Mouse (Mus musculus): Measurements from ENCODE around the gene Plekho1. TPM values are rescaled to one million over a fixed set of nuclear protein-coding genes. Genes with fewer than 3 reads are reported as not detected.
A peak's percentile ranks its signal among the peaks of the same experiment; 100 is the strongest.

Gene Plekho1
- polyA plus RNA-seq, 1 experiment, result 180 TPM

DNA sequence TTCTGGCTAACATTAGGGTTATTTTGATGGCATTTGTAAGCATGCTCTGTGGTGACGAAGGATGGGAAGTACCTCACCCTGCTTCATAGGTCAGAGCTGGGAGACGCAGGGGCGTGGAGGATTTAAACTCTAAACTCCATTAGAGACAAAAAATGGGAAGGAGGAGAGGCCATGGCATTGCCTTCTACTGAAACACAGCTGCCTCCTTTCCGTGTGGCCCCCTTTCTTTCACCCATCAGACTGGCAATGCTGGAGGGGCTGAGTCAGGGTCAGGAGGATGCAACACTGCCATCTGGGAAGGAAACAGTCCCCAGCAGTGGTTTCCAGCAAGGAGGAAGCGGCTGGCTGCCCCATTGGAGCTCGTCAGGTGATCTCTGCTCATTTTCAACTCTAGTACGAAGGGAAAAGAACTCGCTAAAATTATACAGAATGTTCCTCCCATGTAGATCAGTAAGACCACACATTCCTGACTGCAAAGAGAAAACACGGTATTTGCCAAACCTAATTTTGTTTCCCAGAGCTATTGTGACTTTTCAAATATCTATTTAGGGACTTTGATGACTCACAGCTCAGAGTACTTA lies 5.2 kb upstream of the Plekho1 start:
- no peak for TF ChIP-seq CTCF (IDR thresholded peaks at IDR 0.05; ENCODE audit: borderline replicate concordance, extremely low read depth, insufficient read depth, insufficient read length)
- no peak for TF ChIP-seq POLR2A (IDR thresholded peaks at IDR 0.05; ENCODE audit: borderline replicate concordance, extremely low read depth, insufficient read depth, insufficient read length, poor library complexity, severe bottlenecking)

GRCm38 (mm10) chr3:96000080-96000632 lies 4.4 kb upstream of the Plekho1 start:
- TF ChIP-seq CTCF (IDR thresholded peaks at IDR 0.05; ENCODE audit: borderline replicate concordance, extremely low read depth, insufficient read depth, insufficient read length), result no peak
- no peak for TF ChIP-seq POLR2A (IDR thresholded peaks at IDR 0.05; ENCODE audit: borderline replicate concordance, extremely low read depth, insufficient read depth, insufficient read length, poor library complexity, severe bottlenecking)
- DNase-seq (ENCODE audit: low read depth), result peak; percentile 22

More for the DNA sequence above, 5.2 kb upstream of the Plekho1 start:
- no peak for DNase-seq (ENCODE audit: low read depth)

DNA sequence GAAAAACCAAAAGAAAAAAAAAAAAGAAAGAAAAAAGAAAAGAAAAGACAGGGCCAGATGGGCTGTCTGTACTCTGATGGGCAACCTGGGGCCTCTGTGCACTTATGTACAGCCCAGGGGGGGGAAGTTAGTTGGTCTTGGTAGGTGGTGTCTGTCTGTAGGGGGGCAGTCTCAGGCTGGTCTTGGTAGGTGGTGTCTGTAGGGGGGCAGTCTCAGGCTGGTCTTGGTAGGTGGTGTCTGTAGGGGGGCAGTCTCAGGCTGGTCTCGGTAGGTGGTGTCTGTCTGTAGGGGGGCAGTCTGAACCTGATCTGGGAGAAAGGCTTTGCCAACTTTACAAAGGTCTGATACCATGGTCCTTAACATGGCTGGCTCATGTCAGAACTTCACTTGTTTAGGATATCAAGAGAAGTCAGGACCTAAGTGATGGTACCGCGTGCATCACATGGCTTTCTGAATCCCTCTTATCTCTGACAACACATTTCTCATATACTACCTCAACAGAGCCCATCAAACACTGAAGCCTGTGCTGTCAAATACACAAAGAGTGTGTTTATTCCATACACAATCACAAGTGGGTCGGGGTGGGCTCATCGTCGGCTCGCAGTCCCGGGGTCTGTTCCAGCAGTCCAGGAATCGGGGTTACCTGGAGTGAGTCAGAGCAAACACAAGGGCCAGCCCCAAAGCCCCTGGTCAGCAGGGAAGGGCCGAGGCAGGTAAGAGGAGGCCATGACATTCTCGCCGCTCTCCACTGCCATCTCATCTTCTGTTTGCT lies 3.7 kb upstream of the Plekho1 start:
- TF ChIP-seq POLR2A (IDR thresholded peaks at IDR 0.05; ENCODE audit: borderline replicate concordance, extremely low read depth, insufficient read depth, insufficient read length, poor library complexity, severe bottlenecking) (no peak), CTCF (IDR thresholded peaks at IDR 0.05; ENCODE audit: borderline replicate concordance, extremely low read depth, insufficient read depth, insufficient read length) (no peak)
- DNase-seq (ENCODE audit: low read depth), result no peak

GRCm38 (mm10) chr3:95997203-95997721 lies 1.5 kb upstream of the Plekho1 start:
- TF ChIP-seq POLR2A (IDR thresholded peaks at IDR 0.05; ENCODE audit: borderline replicate concordance, extremely low read depth, insufficient read depth, insufficient read length, poor library complexity, severe bottlenecking) (no peak), CTCF (IDR thresholded peaks at IDR 0.05; ENCODE audit: borderline replicate concordance, extremely low read depth, insufficient read depth, insufficient read length) (no peak)
- DNase-seq (ENCODE audit: low read depth), result peak; percentile 79

DNA sequence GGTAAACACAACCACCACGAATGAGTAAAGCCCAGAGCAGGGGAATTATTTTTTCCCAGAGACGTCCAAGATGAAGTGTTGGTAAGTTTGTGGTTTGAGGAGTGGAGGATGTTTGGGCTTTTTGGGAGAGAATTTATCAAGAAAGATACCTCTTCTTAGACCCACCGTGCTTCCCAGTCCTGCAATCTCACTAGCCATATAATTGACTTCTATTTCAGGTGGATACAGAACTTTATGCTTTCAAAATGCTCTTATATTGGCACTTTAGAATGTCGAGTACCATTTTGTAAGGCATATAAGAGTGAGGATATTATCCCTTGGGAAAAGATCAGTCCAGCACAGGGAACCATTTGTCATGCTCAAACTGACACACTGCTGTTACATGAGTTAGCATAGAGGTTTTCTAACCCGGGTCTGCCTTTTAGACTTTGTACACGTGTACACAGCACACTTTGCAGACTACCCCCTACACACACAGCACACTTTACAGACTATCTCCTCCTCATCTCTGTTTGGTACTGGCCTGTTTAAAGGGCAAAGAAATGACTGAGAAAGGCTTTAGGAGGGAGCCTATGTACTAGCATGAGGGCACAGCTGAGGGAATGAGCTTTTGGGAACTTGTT lies 761 bp upstream of the Plekho1 start:
- TF ChIP-seq POLR2A (IDR thresholded peaks at IDR 0.05; ENCODE audit: borderline replicate concordance, extremely low read depth, insufficient read depth, insufficient read length, poor library complexity, severe bottlenecking) (no peak), CTCF (IDR thresholded peaks at IDR 0.05; ENCODE audit: borderline replicate concordance, extremely low read depth, insufficient read depth, insufficient read length) (no peak)
- no peak for DNase-seq (ENCODE audit: low read depth)

GRCm38 (mm10) chr3:95994975-95995801 lies 613 bp downstream of the Plekho1 start:
- peak; percentile 62 for DNase-seq (ENCODE audit: low read depth)
- no peak for TF ChIP-seq POLR2A (IDR thresholded peaks at IDR 0.05; ENCODE audit: borderline replicate concordance, extremely low read depth, insufficient read depth, insufficient read length, poor library complexity, severe bottlenecking)
- TF ChIP-seq CTCF (IDR thresholded peaks at IDR 0.05; ENCODE audit: borderline replicate concordance, extremely low read depth, insufficient read depth, insufficient read length), result no peak

DNA sequence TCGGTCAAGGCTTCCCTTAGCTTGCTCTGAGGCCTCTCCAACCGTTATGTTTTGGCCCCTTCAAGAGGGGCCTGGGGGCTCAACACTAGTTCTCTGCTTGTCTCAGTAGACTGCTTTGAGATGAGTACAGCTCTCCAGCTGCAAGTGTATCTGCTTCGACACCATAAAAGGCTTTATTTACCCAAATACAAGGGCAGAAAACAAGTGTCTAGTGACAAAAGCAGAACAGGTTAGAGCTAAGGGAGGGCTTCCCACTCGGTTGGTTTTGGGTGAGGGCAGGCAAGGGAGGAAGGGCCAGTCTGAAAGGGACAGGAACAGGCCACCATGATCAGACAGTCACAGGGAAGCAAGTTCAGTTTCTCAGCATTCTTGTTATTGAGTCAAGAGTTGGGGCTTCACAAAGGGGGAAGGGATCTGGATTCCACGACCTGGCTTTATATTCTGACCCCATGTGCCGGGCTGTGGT lies 1.4 kb downstream of the Plekho1 start:
- DNase-seq (ENCODE audit: low read depth), result peak; percentile 43
- TF ChIP-seq POLR2A (IDR thresholded peaks at IDR 0.05; ENCODE audit: borderline replicate concordance, extremely low read depth, insufficient read depth, insufficient read length, poor library complexity, severe bottlenecking) (no peak), CTCF (IDR thresholded peaks at IDR 0.05; ENCODE audit: borderline replicate concordance, extremely low read depth, insufficient read depth, insufficient read length) (no peak)

GRCm38 (mm10) chr3:95993881-95994280 lies 1.9 kb downstream of the Plekho1 start:
- peak; percentile 28 for DNase-seq (ENCODE audit: low read depth)
- TF ChIP-seq CTCF (IDR thresholded peaks at IDR 0.05; ENCODE audit: borderline replicate concordance, extremely low read depth, insufficient read depth, insufficient read length) (no peak), POLR2A (IDR thresholded peaks at IDR 0.05; ENCODE audit: borderline replicate concordance, extremely low read depth, insufficient read depth, insufficient read length, poor library complexity, severe bottlenecking) (no peak)

DNA sequence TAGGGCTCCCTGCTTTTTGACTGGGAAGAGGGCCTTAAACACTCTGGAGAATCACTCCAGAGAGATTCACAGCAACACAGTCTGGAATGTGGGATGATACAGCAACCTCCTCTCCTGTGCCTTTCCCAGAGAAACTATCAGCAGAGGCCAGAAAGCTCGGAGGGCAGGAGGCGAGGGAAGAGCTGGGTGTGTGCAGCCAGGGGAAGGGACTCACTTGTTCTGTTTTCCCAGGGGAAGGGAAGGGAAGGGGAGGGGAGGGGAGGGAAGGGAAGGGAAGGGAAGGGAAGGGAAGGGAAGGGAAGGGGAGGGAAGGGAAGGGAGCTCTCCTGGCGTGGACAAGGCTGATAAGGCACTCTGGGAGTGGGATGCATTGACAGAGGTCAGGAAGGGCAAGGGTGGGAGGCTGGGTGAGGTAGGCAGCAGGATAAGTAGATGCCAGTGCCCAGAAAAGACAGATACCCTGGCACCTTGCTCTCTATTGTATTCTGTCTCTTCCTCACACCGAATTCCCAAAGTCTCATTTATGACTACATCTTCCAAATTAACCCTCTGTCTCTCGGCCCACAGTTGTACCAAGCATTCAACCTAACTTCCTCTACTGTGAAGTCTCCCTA lies 2.7 kb downstream of the Plekho1 start:
- DNase-seq (ENCODE audit: low read depth), result peak; percentile 16
- no peak for TF ChIP-seq CTCF (IDR thresholded peaks at IDR 0.05; ENCODE audit: borderline replicate concordance, extremely low read depth, insufficient read depth, insufficient read length)
- TF ChIP-seq POLR2A (IDR thresholded peaks at IDR 0.05; ENCODE audit: borderline replicate concordance, extremely low read depth, insufficient read depth, insufficient read length, poor library complexity, severe bottlenecking), result no peak

- TF ChIP-seq CTCF (IDR thresholded peaks at IDR 0.05; ENCODE audit: borderline replicate concordance, extremely low read depth, insufficient read depth, insufficient read length), result no peak
- no peak for TF ChIP-seq POLR2A (IDR thresholded peaks at IDR 0.05; ENCODE audit: borderline replicate concordance, extremely low read depth, insufficient read depth, insufficient read length, poor library complexity, severe bottlenecking)
- DNase-seq (ENCODE audit: low read depth), result no peak
These were observed 5.3 kb downstream of the Plekho1 start for GRCm38 (mm10) chr3:95990413-95990941.
